Mouse (Mus musculus): ENCODE data around the gene Cckbr. TPM values are rescaled to one million over a fixed set of nuclear protein-coding genes. Genes with fewer than 3 reads are reported as not detected.

Gene Cckbr
- polyA plus RNA-seq, 1 experiment from 2014 or later = 0.85 TPM

DNA sequence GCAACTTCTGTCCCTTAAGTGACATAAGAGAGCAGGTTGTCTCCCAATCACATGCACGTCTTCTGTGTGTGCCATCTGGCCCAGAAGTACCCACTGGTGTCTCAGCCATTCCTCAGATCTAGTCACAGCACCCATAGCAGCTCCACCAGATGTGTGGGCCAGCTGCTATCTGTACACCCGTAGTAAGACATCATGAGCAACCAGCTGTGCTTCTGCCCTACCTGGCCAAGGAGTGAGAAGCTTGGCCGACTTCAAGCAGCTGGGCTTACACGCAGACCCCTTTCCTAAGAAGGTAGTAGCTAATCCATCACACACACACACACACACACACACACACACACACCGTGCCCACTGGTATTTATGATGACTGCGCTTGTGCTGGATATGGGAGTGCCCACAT is 53.7 kb downstream of the Cckbr start:
- Histone ChIP-seq H3K4me3 (ENCODE audit: low read depth, low read length) (no peak overlapping the region), H3K27me3 (ENCODE audit: control insufficient read depth, insufficient read depth, low read length) (no peaks in the 10 kb centered on the region), H3K27ac (ENCODE audit: low read length) (no peak overlapping the region), H3K9me3 (ENCODE audit: control insufficient read depth, low read depth, low read length) (no peaks in the 10 kb centered on the region), H3K4me1 (ENCODE audit: control insufficient read depth, insufficient read depth, low read length) (peaks cover 13% of the 10 kb centered on the region), H3K9ac (replicated peaks; ENCODE audit: low read depth, low read length) (no peak overlapping the region), H3K4me2 (replicated peaks; ENCODE audit: low read depth, low read length) (no peak overlapping the region), H3K36me3 (ENCODE audit: control insufficient read depth, insufficient read depth, low read length) (no peaks in the 10 kb centered on the region)
- whole genome bisulfite sequencing = 88% methylated on average over 6 of the region's 6 CpGs
- ATAC-seq (ENCODE audit: insufficient number of reproducible peaks, insufficient read depth, low FRiP score, low read depth) = no peak

DNA sequence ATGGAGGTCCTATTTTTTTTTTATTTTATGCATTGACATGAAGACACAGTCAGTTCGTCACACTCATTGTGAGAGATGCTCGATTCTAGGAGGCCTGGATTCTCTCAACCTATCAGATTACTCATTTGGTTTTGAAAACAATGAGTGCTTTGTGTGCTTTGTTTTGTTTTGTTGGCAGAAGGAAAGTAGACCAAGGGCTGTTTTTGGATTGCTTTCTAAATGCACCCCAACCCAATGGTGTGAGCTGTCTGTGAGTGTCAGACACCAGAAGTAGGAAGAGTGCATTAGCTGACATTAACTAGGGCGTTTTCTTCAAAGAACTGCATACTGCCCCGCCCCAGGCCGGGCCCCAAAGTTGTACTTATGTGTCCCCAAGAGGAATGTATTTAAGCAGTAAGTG is 54.5 kb downstream of the Cckbr start:
- peaks cover 13% of the 10 kb centered on the region for H3K4me1 ChIP-seq (ENCODE audit: control insufficient read depth, insufficient read depth, low read length)
- no peak overlapping the region for H3K4me3 ChIP-seq (ENCODE audit: low read depth, low read length)
- no peaks in the 10 kb centered on the region for H3K9me3 ChIP-seq (ENCODE audit: control insufficient read depth, low read depth, low read length)
- no peaks in the 10 kb centered on the region for H3K27me3 ChIP-seq (ENCODE audit: control insufficient read depth, insufficient read depth, low read length)
- 65% methylated on average over 5 of the region's 5 CpGs for WGBS
- no peak overlapping the region for H3K9ac ChIP-seq (replicated peaks; ENCODE audit: low read depth, low read length)
- ATAC-seq (ENCODE audit: insufficient number of reproducible peaks, insufficient read depth, low FRiP score, low read depth) = no peak
- peak overlapping the region; percentile 71; the same call in 1 of the 2 replicates for H3K27ac ChIP-seq (ENCODE audit: low read length)
- H3K36me3 ChIP-seq (ENCODE audit: control insufficient read depth, insufficient read depth, low read length) = no peaks in the 10 kb centered on the region
- H3K4me2 ChIP-seq (replicated peaks; ENCODE audit: low read depth, low read length) = peak overlapping the region; percentile 66; the same call in 1 of the 2 replicates

DNA sequence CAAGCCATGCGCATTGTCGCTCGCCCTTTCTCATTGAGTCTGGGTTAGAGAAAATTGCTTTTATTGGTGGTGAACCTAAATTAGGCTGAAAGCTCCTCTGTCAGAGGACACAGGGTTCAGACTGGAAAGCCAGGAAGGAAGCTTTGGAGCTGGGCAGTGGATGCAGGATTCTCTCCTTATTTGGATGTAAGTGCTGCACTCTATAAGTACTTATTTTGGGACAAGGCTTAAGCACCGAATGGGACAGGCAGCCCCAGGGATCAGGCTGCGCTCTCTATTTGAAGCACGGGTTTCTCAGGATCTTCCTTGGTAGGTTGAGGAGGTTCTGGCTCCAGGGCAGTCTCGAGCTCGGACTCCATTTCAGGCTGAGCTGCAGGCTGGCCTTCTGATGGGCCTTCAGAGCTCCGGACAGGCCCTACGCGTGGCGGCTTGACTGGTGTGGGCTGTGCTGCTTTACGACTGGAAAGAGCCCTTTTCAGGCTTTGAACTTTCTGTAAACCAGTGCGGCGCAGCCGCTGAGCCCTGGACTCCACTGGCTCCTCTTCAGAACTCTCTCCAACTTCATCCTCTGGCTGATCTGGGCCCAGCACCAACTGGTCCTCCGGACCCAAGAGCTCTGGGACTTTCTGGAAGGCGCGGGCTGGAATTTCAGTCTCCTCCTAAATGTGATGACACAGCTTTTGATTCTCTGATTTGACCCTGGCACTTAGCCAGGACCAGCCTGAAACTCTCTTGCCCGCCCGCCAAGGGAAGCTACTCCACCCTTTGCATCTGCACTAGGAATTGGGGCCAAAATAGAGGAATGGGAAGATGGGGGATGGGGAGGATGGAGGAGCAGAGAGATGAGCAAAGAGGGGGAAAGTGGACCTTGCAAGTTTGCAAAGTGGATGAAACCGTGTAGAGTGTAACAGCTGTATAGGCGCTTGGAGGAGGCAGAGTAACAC is 55.3 kb downstream of the Cckbr start:
- Histone ChIP-seq H3K9ac (replicated peaks; ENCODE audit: low read depth, low read length) (peak overlapping the region; percentile 63; the same call in 1 of the 2 replicates), H3K9me3 (ENCODE audit: control insufficient read depth, low read depth, low read length) (no peaks in the 10 kb centered on the region), H3K27ac (ENCODE audit: low read length) (peak overlapping the region; percentile 71), H3K4me2 (replicated peaks; ENCODE audit: low read depth, low read length) (peak overlapping the region; percentile 66), H3K36me3 (ENCODE audit: control insufficient read depth, insufficient read depth, low read length) (no peaks in the 10 kb centered on the region), H3K4me3 (ENCODE audit: low read depth, low read length) (peak overlapping the region; percentile 40), H3K4me1 (ENCODE audit: control insufficient read depth, insufficient read depth, low read length) (peaks cover 13% of the 10 kb centered on the region), H3K27me3 (ENCODE audit: control insufficient read depth, insufficient read depth, low read length) (no peaks in the 10 kb centered on the region)
- WGBS = 61% methylated on average over 23 of the region's 23 CpGs
- 0 out of 2 replicates have a peak, but pooled peaks have one; percentile 1 for ATAC-seq (ENCODE audit: insufficient number of reproducible peaks, insufficient read depth, low FRiP score, low read depth)

DNA sequence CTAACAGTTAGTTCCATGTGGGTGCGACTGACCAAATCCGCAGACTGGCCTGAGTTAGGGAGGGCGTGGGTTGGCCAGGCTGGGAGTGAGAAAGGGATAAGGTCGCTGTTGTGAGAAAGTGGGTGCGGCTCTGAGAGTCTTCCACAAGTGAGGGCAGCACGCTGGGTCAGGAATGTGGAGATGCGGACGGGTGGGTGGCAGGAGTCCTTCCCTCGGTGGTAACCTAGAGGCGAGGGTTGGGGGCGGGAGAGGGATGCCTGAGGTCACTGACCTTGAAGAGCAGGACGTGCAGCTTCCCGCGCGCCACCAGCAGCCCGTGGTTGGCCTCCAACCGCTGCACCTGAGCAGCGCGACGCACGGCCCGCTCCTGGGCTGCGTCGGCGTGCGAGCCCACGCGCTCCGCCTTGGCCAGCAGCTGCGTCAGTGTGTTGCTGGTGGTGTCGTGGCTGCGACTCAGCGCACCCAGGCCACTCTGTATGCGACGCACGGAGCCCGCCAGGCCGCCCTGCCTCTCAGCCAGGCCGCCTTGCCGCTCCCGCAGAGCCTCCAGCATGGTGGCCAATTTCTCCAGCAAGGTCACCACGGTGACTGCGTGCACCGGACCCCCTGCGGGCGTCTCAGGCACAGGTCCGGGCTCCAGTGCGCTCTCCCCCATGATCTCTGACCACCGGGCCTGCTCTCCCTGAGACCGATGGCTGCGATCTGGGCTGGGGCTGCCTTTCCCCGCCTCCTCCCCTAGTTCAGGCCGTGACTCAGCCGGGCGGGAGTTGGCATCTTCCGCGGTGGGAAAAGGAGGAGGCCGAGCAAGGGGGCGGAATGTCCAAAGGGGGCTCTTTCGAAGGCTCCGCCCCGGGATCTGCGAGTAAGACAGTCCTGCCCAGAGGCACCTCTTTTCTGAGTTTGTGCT is 56.2 kb downstream of the Cckbr start, which contains the start of gene Cavin3:
Gene Cavin3, minus strand, starts transcription at position 796 of the 907 bp plus-strand sequence.
- H3K4me2 ChIP-seq (replicated peaks; ENCODE audit: low read depth, low read length) = peak within 1 kb of the TSS; percentile 66
- WGBS = 2% methylated on average over 63 of the region's 63 CpGs
- H3K4me1 ChIP-seq (ENCODE audit: control insufficient read depth, insufficient read depth, low read length) = peaks cover 13% of the 10 kb centered on the region
- H3K27me3 ChIP-seq (ENCODE audit: control insufficient read depth, insufficient read depth, low read length) = no peaks in the 10 kb centered on the region
- peak within 1 kb of the TSS; percentile 71 for H3K27ac ChIP-seq (ENCODE audit: low read length)
- peak within 1 kb of the TSS; percentile 40 for H3K4me3 ChIP-seq (ENCODE audit: low read depth, low read length)
- no peaks in the 10 kb centered on the region for H3K36me3 ChIP-seq (ENCODE audit: control insufficient read depth, insufficient read depth, low read length)
- no peaks in the 10 kb centered on the region for H3K9me3 ChIP-seq (ENCODE audit: control insufficient read depth, low read depth, low read length)
- ATAC-seq (ENCODE audit: insufficient number of reproducible peaks, insufficient read depth, low FRiP score, low read depth) = peak; percentile 84
- H3K9ac ChIP-seq (replicated peaks; ENCODE audit: low read depth, low read length) = peak within 1 kb of the TSS; percentile 63

DNA sequence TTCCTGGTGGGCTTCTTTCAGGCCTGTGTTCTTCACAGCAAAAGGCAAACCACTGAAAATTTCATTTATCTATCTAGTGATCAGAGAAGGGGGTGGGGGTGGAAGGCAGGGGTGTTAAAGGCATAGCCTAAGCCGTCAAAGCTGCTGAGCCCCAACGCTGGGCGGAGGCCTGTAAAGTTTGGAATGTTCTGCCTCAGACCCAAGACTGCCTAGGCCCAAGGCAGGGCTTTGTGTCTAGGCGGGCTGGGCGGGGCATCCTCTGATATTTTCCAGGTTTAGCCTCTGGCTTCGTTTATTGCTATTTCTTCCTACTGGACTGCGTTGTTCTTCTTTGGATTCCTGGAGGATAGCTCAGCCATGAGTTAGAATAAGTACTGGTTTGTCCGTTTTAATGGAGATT is 56.9 kb downstream of the Cckbr start:
- WGBS = 33% methylated on average over 8 of the region's 8 CpGs
- no peaks in the 10 kb centered on the region for H3K9me3 ChIP-seq (ENCODE audit: control insufficient read depth, low read depth, low read length)
- no peaks in the 10 kb centered on the region for H3K27me3 ChIP-seq (ENCODE audit: control insufficient read depth, insufficient read depth, low read length)
- H3K4me3 ChIP-seq (ENCODE audit: low read depth, low read length) = peak overlapping the region; percentile 40; the same call in 1 of the 2 replicates
- H3K36me3 ChIP-seq (ENCODE audit: control insufficient read depth, insufficient read depth, low read length) = no peaks in the 10 kb centered on the region
- H3K27ac ChIP-seq (ENCODE audit: low read length) = peak overlapping the region; percentile 71
- H3K4me1 ChIP-seq (ENCODE audit: control insufficient read depth, insufficient read depth, low read length) = peaks cover 13% of the 10 kb centered on the region
- no peak overlapping the region for H3K9ac ChIP-seq (replicated peaks; ENCODE audit: low read depth, low read length)
- peak overlapping the region; percentile 66 for H3K4me2 ChIP-seq (replicated peaks; ENCODE audit: low read depth, low read length)
- peak; percentile 77 for ATAC-seq (ENCODE audit: insufficient number of reproducible peaks, insufficient read depth, low FRiP score, low read depth)

DNA sequence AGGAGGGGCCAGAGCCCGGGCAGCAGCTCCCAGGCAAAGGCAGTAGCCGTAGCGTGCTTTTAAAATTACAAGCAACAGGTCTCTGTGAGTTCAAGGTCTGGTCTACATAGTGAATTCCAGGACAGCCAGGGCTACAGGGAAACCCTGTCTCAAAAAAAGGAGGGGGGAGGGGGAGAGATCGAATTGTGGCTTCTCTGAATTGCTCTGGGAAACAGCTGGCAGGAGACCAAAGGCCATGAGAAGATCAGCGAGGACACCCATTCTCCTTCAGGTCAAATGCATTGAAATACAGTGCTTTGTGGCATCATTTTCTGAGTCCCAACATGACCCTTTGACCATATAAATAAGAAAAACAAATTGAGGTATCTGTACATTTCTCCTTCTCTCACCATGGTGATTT is 59.5 kb downstream of the Cckbr start:
- H3K4me3 ChIP-seq (ENCODE audit: low read depth, low read length) = no peak overlapping the region
- H3K4me2 ChIP-seq (replicated peaks; ENCODE audit: low read depth, low read length) = no peak overlapping the region
- H3K9me3 ChIP-seq (ENCODE audit: control insufficient read depth, low read depth, low read length) = no peaks in the 10 kb centered on the region
- no peak overlapping the region for H3K27ac ChIP-seq (ENCODE audit: low read length)
- no peak overlapping the region for H3K9ac ChIP-seq (replicated peaks; ENCODE audit: low read depth, low read length)
- WGBS = 56% methylated on average over 5 of the region's 5 CpGs
- H3K36me3 ChIP-seq (ENCODE audit: control insufficient read depth, insufficient read depth, low read length) = no peaks in the 10 kb centered on the region
- H3K4me1 ChIP-seq (ENCODE audit: control insufficient read depth, insufficient read depth, low read length) = peaks cover 13% of the 10 kb centered on the region
- no peaks in the 10 kb centered on the region for H3K27me3 ChIP-seq (ENCODE audit: control insufficient read depth, insufficient read depth, low read length)
- ATAC-seq (ENCODE audit: insufficient number of reproducible peaks, insufficient read depth, low FRiP score, low read depth) = no peak

DNA sequence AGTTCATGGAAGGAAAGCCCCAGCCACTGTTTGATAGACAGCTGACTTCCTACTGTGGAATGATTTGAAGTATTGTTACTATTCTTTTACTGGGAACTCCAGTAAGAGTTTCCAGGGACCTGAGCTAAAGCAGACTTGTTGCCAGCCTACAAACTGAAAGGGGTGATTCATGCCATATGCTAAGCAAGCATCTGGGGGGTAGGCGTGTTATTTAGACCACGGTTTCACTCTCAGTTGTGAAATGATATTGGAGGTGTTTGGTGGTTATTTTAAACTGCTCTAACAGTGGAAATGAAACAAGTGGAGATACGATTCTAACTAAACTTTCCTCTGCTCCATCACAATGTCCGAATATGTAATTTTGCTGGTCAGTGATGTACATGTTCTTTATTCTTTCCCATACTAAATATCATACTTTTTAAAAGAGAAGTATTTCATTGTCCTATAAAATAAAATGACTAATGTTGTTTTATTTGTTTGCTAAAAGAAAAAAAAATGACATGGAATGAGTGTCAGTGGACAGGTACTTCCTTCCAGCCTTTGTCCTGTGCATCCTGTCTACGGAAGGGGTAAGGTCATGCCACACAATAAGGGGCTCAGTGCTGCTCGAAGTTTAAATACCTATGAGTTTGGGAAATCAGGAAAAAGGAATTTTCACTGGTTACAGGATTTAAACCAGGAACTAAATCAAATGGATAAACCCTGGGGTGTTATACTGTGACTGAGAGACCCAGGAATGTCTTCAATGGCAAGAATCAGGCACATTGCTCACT is 61.8 kb downstream of the Cckbr start:
- 81% methylated on average over 6 of the region's 6 CpGs for WGBS
- H3K27ac ChIP-seq (ENCODE audit: low read length) = no peak overlapping the region
- no peaks in the 10 kb centered on the region for H3K9me3 ChIP-seq (ENCODE audit: control insufficient read depth, low read depth, low read length)
- no peak overlapping the region for H3K9ac ChIP-seq (replicated peaks; ENCODE audit: low read depth, low read length)
- no peak for ATAC-seq (ENCODE audit: insufficient number of reproducible peaks, insufficient read depth, low FRiP score, low read depth)
- no peak overlapping the region for H3K4me2 ChIP-seq (replicated peaks; ENCODE audit: low read depth, low read length)
- H3K36me3 ChIP-seq (ENCODE audit: control insufficient read depth, insufficient read depth, low read length) = no peaks in the 10 kb centered on the region
- H3K4me1 ChIP-seq (ENCODE audit: control insufficient read depth, insufficient read depth, low read length) = peaks cover 5% of the 10 kb centered on the region
- H3K27me3 ChIP-seq (ENCODE audit: control insufficient read depth, insufficient read depth, low read length) = no peaks in the 10 kb centered on the region
- no peak overlapping the region for H3K4me3 ChIP-seq (ENCODE audit: low read depth, low read length)

Data from stomach, embryonic 14.5 days (tissue).